In the genomic region with DNA sequence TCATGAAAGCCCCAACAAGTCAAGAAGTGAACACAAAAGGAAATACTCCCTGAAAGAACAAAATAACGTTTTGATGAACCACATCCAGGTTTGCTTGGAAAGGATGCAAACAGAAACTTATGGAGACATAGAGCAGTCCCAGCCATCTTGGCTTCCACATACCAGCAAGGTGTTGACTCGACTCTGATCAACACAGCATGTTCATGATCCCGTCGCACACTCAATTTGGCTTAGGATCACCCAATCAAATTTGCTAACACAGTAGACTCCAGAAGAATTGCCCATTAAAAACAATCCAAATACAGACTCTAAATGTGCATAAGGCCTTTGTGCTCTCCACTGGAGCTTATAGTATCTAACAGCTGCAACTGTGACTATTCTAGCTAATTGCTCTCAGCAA, we compare ENCODE assay signal across 19 mouse cellular contexts.
"Had no signal": no experiment of that assay in that cellular context is flagged by ENCODE, and none has a peak within 500 bp of the region (broad histone marks: within the 10 kb centered on the region; RNA-seq: fewer than 3 reads in every experiment).

No protein-coding gene starts in this region.

- H3K4me1 ChIP-seq: kidney, embryonic 15.5 days; liver, embryonic 13.5 days; midbrain, embryonic 10.5 days; stomach, embryonic 15.5 days had no signal

- H3K27ac ChIP-seq: kidney, embryonic 15.5 days; liver, embryonic 13.5 days; macrophage; midbrain, embryonic 10.5 days; midbrain, embryonic 13.5 days; neural tube, embryonic 13.5 days; stomach, embryonic 15.5 days had no signal

- DNase-seq: kidney, postnatal 10 days; kidney, postnatal 36 days; layer of hippocampus, postnatal 36 days; liver, embryonic 13.5 days; lung, adult 2 months; lung, postnatal 14 days; retina, postnatal 1 day; right cerebral cortex, postnatal 25 days; spleen, adult 18-20 months; thymus, postnatal 25 days had no signal

- H3K9ac ChIP-seq: kidney, embryonic 15.5 days; liver, embryonic 13.5 days; midbrain, embryonic 13.5 days; neural tube, embryonic 13.5 days; stomach, embryonic 15.5 days had no signal

- H3K4me3 ChIP-seq: kidney, embryonic 15.5 days; left cerebral cortex, adult 2 months; liver, embryonic 13.5 days; midbrain, embryonic 10.5 days; midbrain, embryonic 13.5 days; myocyte; neural tube, embryonic 13.5 days; stomach, embryonic 15.5 days had no signal

- H3K4me2 ChIP-seq: kidney, embryonic 15.5 days; liver, embryonic 13.5 days; midbrain, embryonic 13.5 days; neural tube, embryonic 13.5 days; stomach, embryonic 15.5 days had no signal

- H3K27me3 ChIP-seq: kidney, embryonic 15.5 days; liver, embryonic 13.5 days; midbrain, embryonic 13.5 days; neural tube, embryonic 13.5 days; stomach, embryonic 15.5 days had no signal

- ATAC-seq: midbrain, embryonic 13.5 days; midbrain, embryonic 16.5 days had no signal

- H3K9me3 ChIP-seq: kidney, embryonic 15.5 days; liver, embryonic 13.5 days; midbrain, embryonic 10.5 days; midbrain, embryonic 13.5 days; neural tube, embryonic 13.5 days; stomach, embryonic 15.5 days had no signal

- H3K36me3 ChIP-seq: kidney, embryonic 15.5 days; liver, embryonic 13.5 days; stomach, embryonic 15.5 days had no signal
